Mouse (Mus musculus) induced T-regulatory cell, adult 2 months (primary cell): ENCODE data around the gene Srsf12.

ENCODE experiments used
- DNase-seq: peaks from one replicate; pipeline ENCODE4 v3.0.0-alpha.2; 2012; ENCODE audit warnings: low read depth

Gene Srsf12

GRCm38 (mm10) chr4:33208881-33209841 lies at the start of gene Srsf12:
Srsf12 (plus strand) TSS chr4:33208991.
- DNase-seq, result peak; percentile 78

GRCm38 (mm10) chr4:33183477-33183876 lies 25.3 kb upstream of the Srsf12 start:
- no peak for DNase-seq

- peak; percentile 22 for DNase-seq
These were observed 20.6 kb upstream of the Srsf12 start for GRCm38 (mm10) chr4:33188164-33188563.

- peak; percentile 55 for DNase-seq
These were observed 19.7 kb upstream of the Srsf12 start for GRCm38 (mm10) chr4:33188781-33189734.

GRCm38 (mm10) chr4:33189735-33190036 lies 19.1 kb upstream of the Srsf12 start, which contains the start of gene Pm20d2:
Pm20d2 (minus strand) TSS chr4:33189737.
- DNase-seq, result peak; percentile 13

GRCm38 (mm10) chr4:33198117-33198516 lies 10.7 kb upstream of the Srsf12 start:
- DNase-seq, result no peak

GRCm38 (mm10) chr4:33204682-33205081 lies 4.1 kb upstream of the Srsf12 start:
- peak; percentile 80 for DNase-seq

- DNase-seq, result no peak
These were observed 1.2 kb upstream of the Srsf12 start for GRCm38 (mm10) chr4:33207551-33207950.

GRCm38 (mm10) chr4:33221847-33222246 lies 13.1 kb downstream of the Srsf12 start:
- no peak for DNase-seq

GRCm38 (mm10) chr4:33224003-33224675 lies 15.3 kb downstream of the Srsf12 start:
- DNase-seq, result no peak

- DNase-seq, result peak; percentile 69
These were observed 18.4 kb downstream of the Srsf12 start for GRCm38 (mm10) chr4:33227164-33227563.

- no peak for DNase-seq
These were observed 20.8 kb downstream of the Srsf12 start for GRCm38 (mm10) chr4:33229639-33230038.

- DNase-seq, result no peak
These were observed 22.1 kb downstream of the Srsf12 start for GRCm38 (mm10) chr4:33230881-33231280.

GRCm38 (mm10) chr4:33242536-33242935 lies 33.7 kb downstream of the Srsf12 start:
- peak; percentile 72 for DNase-seq

GRCm38 (mm10) chr4:33243016-33243758 lies 34.4 kb downstream of the Srsf12 start:
- DNase-seq, result no peak

GRCm38 (mm10) chr4:33243921-33244320 lies 35.1 kb downstream of the Srsf12 start:
- peak; percentile 80 for DNase-seq

GRCm38 (mm10) chr4:33245853-33246395 lies 37.1 kb downstream of the Srsf12 start:
- peak; percentile 47 for DNase-seq

GRCm38 (mm10) chr4:33247479-33248053 lies 38.8 kb downstream of the Srsf12 start:
- DNase-seq, result peak; percentile 99

GRCm38 (mm10) chr4:33248062-33248889 lies 39.5 kb downstream of the Srsf12 start:
- peak; percentile 99 for DNase-seq

GRCm38 (mm10) chr4:33248915-33249314 lies 40.1 kb downstream of the Srsf12 start:
- DNase-seq, result no peak
